Mouse (Mus musculus): Measurements from ENCODE around the gene Pum3.
"Not testable (repeated sequence)": the region's sequence is repeated elsewhere in the genome, so short reads cannot be mapped to it uniquely, and the experiment has no call there.

The Pum3 gene

DNA sequence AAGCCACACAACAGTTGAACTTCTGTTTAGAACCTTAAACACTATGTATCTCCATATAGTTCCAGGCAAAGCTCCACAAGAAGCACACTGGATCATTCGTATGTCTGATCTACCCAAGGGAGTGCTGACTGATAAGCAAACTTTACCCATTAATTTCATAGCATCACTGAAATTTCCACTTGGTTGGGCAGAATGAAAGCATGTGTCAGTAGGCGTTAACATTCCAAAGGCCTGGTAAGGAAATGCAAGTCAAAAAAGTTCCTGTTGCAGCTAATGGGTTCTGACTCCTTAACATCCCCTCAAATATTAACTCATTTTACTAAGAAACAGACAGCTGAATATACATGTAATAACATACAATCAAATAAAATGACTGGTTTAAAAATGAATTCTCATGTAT, 37.2 kb downstream of the Pum3 start:
- no peak for DNase-seq (ENCODE audit: low spot score)

DNA sequence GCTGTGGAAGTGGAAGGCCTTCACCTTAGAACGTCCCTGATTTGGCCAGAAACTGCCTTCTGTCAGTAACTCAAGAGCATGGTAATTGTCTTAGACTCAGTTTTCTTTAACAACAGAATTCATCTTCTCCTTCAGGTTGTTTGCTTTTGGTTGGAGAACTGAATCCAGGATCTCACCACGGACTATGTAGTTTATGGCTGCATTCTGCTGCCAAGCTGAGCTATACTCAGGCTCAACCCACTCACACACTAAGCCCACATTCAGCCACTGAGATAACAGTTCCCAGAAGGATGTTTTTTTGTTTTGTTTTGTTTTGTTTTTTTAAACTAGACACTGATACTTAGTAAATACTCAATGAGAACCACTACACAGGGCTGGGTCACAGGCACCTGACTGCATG, 38.3 kb downstream of the Pum3 start:
- DNase-seq (ENCODE audit: low spot score) = no peak

DNA sequence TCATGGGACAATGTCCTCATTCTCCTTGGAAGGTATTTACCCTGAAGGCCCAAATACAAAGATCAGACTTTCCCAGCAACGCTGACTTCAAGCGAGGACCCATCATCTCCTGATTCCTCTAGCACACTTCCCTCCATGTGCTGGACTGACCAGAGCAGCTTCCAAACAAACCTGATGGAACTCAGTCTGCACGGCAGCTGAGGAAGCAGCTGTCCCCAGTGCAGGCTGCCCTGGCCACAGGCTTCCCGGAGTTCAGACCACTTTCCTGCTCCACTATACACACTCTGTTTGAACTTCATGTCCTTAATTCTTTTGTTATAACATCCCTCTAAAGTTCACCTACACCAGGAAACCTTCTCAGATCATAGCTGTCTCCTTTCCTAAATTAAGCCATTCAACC, 40.1 kb downstream of the Pum3 start:
- DNase-seq (ENCODE audit: low spot score) = not testable (repeated sequence)

DNA sequence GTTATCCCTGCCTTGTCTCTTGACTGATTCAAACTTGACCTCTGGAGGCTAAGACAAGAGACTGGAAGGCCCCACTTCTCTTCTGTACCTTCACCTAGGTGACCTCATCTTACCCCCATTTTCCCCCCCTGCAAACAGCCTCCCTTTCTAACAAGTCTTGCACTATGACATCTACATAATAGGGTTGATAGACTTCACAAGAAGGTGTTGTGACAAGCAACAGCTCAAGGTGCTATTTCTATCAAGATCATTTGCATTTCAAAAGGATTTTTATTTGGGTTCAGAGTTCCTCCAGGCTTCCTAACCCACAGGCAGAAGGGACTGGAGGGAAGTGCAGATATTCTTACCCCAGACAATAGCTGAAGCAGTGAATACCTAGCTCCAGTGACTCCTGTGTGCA, 44.3 kb downstream of the Pum3 start:
- no peak for DNase-seq (ENCODE audit: low spot score)

DNA sequence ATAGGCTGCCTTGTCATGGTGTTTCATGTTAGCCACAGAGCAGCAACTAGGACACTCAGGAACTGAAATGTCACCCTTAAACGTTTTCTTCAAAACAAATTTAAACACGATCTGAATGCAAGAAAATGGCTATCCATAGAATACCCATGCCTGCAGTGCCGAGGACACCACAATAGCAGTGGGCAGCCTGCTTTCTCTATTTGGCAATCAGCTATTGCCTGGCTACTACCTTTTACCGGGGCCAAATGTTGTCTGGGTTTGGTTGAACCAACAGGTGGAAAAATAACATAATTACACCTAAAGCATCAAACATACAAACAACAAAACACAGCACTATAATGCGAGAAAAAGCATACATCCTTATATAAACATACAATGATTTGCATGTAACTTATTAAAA, 46.4 kb downstream of the Pum3 start:
- DNase-seq (ENCODE audit: low spot score) = no peak

DNA sequence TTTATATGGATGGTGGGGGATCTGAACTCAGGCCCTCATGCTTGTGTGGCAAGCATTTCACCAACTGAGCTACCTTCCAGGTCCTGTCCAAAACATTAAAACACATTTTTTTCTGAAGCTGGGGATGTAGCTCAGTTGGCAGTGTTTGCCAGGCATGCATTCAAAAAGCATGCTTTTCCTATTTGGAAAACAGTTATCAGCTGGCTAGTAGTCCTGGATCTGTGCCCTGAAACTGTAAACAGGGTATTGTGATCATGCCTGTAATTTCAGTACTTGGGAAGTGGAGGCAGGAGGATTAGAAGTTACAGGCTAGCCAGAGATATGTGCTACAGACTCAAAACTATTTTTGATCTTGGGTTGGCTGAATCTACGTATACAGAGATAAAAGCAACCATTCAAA, 47.5 kb downstream of the Pum3 start:
- DNase-seq (ENCODE audit: low spot score) = no peak

DNA sequence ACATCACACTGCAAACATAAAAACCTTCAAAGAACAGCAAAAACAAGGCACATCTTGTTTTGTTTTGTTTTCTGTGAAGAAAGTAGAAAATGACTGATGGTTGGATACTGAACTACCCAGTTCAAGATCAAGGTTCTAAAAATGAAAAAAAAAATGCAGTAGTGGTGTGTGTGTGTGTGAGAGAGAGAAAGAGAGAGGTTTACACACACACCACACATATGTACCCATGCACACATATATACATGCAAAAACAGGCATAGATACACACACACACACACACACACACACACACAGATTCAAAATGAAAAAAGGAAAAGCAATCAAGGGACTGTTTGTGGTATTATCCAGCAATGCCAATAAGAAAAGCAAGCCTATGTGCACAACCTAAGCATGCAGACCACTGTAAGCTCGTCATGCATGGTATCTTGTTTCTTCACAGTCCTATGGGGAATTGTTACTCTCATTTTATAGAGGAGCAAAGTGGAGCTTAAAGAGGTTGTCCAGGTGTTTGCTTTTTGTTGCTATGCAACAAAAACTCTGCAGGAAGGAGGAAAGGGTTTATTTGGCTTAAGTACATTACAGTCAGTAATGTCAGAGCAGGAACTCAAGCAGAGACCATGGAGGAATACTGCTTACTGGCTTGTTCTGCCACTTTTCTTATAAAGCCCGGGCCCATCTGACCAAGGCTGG, 49.8 kb downstream of the Pum3 start:
- DNase-seq (ENCODE audit: low spot score) = no peak

DNA sequence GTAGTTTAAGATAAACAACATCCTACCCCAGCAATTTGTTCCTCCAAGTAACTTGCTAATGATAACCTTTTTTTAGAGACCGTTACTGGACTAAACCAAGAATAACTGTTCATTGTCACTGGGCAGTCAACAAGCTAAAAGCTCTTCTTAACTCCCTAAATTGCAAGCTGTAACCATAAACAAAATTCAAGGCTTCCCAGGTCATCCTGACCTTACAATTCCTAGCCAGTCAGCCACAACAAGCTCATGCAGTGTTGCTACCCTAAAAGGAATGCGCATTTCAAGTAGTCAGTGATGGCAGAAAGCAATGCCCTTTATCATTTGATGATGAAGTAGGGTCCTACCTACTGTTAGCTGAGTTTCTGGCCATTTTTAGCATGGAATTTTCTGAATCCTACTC, 58.8 kb downstream of the Pum3 start:
- no peak for DNase-seq (ENCODE audit: low spot score)

DNA sequence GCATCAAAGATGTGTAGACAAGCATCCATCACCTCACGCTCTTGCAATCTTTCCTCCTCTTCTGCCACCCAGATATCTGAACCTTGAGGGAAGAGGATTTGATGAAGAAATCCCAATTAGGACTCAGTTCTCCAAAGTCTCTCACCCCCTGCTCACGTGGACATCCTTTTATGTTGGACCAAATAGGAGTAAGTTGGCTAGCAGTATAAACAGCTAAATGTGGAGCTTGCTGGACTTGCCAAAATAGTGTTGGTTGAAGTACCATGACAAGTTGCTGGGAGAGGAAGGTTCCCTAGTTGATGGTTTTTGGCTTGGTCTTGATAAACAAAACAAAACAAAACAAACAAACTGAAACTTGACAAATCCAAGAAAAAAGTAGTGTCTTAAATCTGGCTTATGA, 59.5 kb downstream of the Pum3 start:
- no peak for DNase-seq (ENCODE audit: low spot score)

DNA sequence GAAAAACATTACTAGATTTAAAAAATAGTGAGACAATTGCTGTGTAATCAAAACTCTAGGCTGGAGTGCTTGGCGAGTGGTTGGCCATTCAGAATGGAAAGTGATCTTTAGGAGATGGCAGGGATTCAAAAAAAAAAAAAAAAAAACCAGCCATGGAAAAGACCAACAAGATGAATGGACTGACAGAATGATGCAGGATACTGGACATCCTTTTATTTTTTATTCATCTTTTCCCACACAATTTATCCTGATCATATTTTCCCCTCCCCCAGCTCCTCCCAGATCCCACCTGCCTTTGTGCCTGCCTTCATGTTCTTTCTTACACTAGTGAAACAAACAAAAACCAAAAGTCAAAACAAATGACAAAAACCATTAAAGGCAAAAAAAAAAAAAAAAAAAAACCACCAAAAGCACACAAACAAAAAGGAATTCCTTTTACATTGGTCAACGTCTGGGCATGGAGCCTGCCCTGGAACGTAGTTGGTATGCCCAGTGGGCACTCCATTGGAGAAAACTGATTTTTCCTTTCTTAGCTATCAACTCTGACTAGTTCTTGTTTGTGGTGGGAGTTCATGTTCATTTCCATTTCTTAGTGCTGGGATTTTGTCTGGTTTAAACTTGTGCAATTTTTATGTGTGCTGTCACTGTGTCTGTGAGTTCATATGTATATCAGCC, 60.0 kb downstream of the Pum3 start:
- no peak for DNase-seq (ENCODE audit: low spot score)

DNA sequence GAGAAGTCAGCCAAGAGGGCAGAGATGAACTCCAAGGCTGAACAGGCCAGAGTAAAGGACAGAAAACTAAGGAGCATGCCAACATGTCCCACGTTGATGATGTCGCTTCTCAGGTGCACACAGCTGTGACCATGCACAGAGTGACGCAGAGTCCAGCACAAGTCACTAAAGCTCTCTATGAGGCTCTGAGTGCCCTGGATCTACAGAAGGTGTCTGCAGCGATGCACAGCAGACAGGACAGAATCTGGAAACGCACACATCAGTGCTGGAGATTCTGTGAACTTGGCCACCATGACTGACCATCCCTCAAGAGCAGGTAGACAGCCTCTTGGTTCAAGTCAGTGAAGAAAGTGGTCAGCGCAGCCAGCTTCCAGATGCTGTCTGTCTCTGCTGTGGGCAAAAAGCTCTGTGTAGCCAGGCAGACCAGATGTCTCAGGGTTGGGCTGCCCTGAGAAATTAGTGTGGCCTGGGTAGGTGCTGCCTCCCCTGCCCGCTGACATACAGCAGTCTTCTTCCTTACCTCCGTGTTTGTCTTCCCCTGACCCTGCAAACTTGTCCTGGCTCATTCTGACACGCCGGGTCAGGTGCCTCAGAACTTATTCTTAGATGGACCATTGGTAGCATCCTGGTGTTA, 63.4 kb downstream of the Pum3 start:
- DNase-seq (ENCODE audit: low spot score) = no peak

DNA sequence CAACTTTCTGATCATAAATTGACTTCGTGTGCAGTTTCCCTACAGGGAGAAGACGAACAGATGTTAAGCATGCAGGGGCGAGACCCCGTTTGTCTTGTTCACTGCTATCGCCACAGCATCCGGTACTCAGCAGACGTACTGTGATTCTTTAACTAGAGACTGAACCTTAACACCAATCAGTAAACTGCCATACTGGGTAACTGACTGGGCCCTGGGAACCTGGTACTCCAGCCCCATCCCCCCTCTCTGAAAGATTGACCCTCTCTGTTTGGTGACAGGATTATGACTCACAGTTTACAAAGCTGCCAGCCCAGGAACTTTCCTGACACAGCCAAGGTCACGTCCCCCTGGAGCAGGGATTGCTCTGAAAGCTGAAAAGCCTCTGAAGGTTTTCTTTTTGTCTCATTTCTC, 65.1 kb downstream of the Pum3 start:
- DNase-seq (ENCODE audit: low spot score) = no peak

DNA sequence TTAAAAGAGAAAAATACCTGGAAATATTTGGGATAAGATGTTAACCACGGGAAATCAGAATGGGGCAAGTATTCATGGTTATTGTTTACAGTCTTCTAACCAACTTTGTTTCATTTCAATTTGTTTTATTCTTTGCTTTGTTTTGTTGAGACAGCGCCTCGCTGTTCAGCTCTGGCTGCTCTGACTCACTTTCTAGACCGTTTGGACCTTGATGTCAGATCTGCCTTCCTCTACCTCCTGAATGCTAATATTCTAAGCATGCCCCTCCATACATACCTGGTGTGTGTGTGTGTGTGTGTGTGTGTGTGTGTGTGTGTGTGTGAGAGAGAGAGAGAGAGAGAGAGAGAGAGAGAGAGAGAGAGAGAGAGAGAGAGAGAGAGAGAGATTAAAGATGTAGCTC, 65.7 kb downstream of the Pum3 start:
- no peak for DNase-seq (ENCODE audit: low spot score)

DNA sequence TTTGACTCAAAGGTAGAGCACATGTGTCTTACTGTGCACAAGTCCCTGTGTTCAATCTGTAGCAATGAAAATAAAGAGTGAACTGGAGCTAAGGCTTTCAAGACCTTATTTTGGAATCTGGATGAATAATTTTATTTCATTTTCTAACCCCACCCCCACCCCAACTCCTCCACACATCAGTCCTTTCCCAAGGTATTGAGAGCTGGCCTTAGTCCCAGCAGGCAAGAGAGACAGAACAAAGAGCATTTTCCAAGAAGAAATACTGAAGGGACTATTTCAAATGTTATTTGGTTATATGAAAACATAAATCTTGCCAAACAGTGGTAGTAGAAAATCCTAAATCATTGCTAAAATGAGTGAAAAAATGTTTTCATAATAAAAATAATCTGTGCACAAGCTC, 69.2 kb downstream of the Pum3 start:
- DNase-seq (ENCODE audit: low spot score) = no peak

DNA sequence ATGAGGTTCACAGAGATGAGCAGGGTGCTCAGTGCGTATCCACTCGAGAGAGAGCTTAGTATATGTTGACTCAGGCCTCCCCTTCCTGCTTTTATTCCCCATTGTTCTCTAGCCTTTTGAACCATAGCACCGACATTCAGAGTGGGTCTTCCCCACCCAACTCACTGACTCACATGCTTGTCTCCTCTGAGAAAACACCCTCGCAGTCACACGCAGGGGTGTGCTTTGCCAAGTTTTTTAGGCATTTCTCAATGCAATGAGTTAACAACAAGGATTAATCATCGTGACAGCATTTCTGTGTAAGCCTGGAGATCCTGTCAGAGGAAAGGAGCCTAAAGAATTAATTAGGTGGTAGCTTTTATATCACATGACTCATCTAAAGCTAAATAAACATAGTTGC, 77.9 kb downstream of the Pum3 start:
- DNase-seq (ENCODE audit: low spot score) = peak; percentile 9

DNA sequence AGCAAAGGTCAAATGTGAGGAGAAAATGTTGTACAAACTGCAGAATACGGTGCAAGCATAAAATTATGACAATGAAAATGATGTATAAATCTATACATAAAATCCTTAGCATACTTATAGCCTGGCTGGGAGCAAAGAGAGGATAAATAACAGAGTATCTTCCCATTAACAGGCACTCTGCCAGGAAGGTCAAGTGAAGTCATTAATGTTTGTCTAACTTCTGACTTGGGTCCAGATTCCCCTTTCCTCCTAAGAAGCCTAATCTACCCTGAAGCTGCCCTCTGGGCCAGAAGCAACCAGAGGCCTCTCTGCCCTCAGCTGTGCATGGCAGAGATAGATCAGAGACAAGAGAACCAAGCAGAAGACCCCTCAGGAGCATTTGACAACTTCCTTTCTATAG, 83.1 kb downstream of the Pum3 start:
- no peak for DNase-seq (ENCODE audit: low spot score)

Data from left cerebral cortex, adult 11 months (tissue).